Mouse (Mus musculus) R1 (cell line): ENCODE data around the gene Ndc1.
"Not testable (repeated sequence)": the region's sequence is repeated elsewhere in the genome, so short reads cannot be mapped to it uniquely, and the experiment has no call there.

Experiments
- DNase-seq: peaks from one replicate; pipeline ENCODE4 v3.0.0-alpha.2; 2018; ENCODE audit warnings: low read depth, low spot score

Gene Ndc1

DNA sequence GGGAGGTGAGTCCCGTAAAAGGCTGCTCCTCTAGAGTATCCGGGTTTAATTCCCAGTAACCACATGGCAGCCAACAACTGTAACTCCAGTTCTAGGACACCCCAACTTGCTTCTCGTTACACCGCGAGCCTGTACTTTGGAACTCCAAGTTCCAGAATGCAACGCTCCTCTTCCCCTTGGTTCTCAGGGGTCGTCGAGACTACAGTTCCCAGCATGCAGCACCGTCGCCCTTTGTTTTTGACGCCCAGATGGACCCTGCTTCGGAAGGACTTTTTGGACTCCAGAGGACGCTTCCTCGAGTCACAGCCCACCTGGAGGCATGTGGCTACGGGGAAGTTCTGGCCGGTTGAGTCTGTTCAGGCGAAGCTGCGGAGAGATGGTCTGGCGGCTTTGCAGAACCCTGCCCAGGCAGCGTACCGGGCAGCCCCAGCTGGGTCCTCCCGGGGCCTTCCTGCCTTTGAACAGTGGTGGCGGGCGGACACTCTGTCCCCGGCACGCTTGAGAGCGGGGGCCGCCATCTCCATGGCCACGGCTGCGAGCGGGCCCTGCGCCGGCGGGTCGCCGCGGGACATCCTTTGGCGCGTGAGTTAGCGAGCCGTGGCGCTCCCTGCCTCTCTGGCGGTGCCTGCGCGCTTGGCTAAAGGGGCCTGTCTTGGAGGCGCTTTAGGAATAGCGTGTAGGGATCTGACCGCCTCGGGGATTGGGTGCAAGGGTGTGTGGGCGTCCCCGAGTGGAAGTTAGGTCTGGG, at the start of gene Ndc1:
TSS of gene Ndc1 (plus strand) at position 218 of the 748 bp plus-strand sequence.
- peak; percentile 95 for DNase-seq

DNA sequence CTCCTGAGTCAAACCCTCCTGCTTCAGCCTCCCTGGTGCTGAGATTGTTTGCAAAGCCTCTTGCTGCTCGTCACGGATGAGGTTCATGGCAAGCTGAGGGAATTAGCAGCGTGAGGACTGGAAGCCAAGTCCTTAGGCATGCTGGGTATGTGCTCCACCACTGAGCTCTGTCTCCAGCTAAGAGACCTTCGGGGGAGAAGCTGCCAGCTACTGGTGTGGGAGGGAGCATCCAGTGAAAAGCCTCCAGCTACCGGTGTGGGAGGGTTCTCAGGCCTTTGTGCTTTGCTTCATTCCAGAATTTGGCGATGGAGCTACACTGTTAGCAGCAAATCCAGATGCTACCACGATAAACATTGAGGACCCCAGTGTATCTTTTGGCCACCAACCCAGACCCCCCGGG, 48.9 kb upstream of the Ndc1 start:
- no peak for DNase-seq

DNA sequence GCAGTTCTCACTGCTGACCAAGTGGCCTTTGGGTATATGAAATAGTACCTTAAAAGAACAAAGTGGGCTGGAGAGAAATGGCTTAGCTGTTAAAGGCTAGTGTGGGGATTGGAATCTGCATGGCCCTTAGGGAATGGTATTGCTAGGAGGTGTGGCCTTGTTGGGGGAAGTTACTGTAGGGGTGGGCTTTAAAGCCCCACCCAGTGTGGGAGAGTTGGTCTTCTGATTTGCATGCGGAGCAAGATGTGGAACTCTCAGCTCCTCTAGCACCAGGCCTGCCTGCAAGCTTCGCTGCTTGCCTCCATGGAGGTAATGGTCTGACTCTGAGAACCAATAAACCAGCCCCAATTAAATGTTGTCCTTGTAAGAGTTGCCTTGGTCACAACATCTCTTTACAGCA, 46.5 kb upstream of the Ndc1 start:
- peak; percentile 39 for DNase-seq

DNA sequence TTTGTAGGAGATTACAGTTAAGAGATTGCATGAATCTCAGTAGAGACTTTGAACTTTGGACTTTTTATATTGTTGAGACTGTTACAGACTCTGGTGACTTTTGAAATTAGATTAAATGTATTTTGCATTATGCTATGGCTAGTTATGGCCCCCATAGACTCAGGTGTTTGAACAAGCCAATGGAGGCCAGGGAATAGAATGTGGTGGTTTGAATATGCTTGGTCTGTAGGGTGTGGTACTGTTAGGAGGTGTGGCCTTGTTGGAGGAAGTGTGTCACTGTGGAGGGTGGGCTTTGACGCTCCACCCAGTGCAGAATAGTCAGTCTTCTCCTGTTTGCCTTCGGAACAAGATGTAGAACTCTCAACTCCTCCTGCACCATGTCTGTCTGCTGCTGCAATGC, 44.5 kb upstream of the Ndc1 start:
- DNase-seq = no peak

DNA sequence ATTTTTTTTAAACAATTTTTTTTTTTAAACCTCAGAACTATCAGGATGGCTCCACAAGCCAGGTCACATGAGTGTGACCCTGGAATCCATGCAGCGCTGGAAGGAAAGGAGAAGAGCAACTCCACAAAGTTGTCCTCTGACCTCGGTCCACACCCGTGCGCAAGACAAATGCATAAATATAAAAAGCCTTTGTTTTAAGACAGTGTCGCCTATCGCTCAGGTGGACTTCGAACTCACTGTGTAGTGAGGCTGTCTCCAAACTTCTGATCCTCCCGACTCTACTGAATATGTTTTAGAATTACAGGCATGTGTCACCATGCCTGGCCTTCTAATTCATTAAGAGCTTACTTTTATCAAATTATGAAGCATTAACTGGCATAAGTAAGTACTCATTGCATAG, 39.1 kb upstream of the Ndc1 start:
- DNase-seq = no peak

DNA sequence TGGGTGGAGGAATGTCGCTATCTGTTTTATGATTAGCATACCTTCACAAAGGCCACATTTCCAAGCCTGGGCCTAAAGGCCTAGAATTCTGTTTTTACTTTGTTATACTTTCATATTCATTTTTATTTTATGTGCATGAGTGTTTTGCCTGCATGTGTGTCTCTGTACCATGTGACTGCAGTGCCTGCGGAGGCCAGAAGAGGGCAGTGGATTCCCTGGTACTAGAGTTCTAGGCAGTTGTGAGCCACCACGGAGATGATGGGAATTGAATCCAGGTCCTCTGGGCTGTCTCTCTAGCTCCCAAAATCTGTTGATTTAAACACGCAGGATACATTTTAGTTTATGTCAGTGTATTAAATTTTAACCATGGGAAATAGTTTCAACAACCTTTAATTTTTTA, 34.1 kb upstream of the Ndc1 start:
- DNase-seq = peak; percentile 53

- peak; percentile 36 for DNase-seq
Observed at GRCm38 (mm10) chr4:107336356-107336755, 31.2 kb upstream of the Ndc1 start.

- no peak for DNase-seq
Observed at GRCm38 (mm10) chr4:107337455-107337854, 30.1 kb upstream of the Ndc1 start.

DNA sequence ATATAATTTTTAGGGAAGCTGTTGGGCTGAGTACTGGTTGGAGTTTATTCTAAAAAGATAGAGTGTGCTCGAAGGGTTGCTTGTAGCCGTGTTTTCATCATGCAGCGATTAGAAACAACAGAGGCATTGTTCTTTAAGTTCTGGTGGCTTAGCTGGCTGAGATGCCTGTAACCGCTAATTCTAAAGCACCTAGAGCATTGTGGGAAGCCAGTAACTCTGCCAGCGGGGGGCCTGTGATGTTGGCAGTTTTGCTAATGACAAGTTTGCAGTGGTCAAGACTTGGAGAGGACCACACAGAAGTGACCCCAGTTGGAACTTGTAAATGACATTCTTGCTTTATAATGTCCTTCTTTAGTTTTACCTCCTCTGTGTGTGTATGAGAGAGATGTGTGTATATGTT, 26.2 kb upstream of the Ndc1 start:
- no peak for DNase-seq

GRCm38 (mm10) chr4:107344612-107345011, 23.0 kb upstream of the Ndc1 start:
- DNase-seq = no peak

DNA sequence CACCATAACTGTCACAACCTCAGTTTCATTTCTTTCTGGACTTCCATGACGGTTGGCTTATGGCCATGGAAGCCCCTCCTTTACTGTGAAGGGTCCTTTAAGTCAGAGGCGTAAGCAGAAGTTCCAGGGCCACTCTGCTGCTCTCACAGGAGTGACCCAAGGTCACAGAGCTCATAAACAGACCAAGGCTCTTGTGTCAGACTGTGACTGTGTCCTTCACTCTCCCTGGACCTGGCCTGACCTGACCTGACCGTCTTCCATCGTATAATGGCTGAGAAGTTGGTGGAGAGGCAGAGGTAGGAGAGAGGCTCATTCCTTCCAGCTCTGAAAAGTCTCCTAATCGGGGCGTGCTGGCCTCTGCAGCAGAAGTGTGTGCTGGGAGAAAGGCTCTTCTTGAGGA, 20.4 kb upstream of the Ndc1 start:
- no peak for DNase-seq

DNA sequence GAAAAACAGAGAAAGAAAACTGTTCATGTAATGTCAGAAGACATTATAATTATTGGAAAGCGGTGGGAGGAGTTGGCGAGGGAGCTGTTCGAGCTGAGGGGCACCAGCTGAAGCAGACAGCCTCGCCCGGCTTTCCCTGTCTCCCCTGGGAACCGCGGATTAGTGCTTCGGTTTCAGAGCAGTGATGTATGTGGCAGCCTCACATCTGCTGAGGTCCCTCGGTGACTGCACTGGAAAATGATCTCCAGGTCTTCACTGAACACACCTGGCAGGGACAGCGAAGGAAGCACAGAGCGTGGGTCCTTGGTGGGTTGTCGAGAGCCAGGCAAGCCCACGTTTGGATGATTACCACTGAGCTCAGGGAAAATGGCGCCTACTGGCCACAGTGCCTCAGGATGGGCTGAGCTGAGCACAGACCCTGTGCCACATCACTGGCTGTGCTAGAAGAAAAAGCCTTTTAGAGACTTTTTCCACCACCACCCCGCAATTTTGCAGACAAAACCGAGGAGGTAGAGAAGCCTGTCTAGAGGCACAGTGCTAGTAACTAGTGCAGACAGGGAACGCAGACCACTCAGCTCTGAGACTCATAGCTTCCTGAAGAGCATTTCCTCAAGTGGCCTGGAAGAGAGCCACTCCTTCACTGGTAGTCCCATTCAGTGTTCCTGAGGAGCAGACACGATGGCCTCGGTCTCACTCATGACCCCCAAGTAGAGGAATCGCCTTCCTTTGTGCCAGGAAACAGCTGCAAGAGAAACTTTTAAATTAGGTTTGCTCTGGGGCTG, 18.9 kb upstream of the Ndc1 start:
- no peak for DNase-seq

- DNase-seq = peak; percentile 26
Observed at GRCm38 (mm10) chr4:107349311-107350008, 18.1 kb upstream of the Ndc1 start.

DNA sequence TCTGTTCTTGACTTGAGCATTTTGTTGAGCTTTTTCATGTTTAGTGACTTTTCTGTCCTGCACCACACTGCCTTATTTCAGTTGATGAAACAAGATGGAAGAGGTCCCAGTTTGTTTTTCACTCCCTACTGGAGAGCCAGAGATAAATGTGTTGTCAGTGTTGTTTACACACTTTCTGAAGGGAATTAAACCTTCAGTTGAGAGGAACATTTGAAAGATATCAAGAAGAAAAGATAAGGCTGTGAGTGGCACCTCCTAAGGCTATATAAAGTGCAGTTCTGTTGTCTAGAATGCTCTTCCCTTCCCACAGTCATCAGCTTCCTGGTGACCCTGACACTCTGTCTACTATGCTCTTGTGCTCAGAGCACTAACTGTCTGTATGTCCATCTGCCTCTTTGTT, 16.2 kb upstream of the Ndc1 start:
- DNase-seq = no peak

GRCm38 (mm10) chr4:107353612-107354011, 14.0 kb upstream of the Ndc1 start:
- no peak for DNase-seq

DNA sequence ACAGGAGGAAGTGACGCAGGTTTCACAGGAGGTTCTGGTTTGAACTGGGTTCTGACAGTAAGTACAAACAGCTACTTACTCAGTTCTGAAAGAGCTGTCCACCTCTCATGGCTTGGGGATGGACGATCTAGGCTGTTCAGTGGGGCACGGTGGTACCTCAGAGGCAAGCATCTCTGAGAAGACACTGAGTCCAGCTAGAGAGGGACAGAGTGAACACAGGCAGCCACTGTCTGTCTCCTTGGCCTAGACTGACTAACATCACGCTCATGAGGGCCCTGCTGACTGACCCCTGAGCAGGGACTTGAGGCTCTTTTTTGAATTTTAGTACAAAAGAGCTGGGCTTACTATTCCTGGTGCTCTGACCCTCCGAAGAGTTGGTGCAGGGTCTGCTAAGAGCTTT, 13.5 kb upstream of the Ndc1 start:
- DNase-seq = no peak

GRCm38 (mm10) chr4:107354543-107354942, 13.0 kb upstream of the Ndc1 start:
- no peak for DNase-seq

DNA sequence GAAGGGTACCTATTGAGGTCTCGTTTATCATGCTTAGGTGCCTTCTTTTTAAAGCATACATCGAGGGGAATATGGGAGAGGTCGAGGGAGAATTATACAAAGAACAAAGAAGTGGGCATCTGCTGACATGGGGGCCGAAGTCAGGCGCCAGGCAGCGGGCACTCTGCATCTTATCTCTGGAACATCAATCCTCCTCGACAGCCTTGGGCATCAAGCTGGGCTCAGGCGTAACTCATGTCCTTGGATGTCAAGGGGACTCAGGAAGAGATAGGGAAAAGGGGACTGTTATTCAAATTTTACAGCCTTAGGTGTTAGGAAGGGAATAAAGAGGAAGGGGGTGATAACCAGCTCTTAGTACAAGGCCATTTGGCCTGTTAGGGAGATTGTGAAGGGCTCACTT, 10.4 kb upstream of the Ndc1 start:
- DNase-seq = not testable (repeated sequence)

- no peak for DNase-seq
Observed at GRCm38 (mm10) chr4:107358460-107358859, 9.1 kb upstream of the Ndc1 start.

DNA sequence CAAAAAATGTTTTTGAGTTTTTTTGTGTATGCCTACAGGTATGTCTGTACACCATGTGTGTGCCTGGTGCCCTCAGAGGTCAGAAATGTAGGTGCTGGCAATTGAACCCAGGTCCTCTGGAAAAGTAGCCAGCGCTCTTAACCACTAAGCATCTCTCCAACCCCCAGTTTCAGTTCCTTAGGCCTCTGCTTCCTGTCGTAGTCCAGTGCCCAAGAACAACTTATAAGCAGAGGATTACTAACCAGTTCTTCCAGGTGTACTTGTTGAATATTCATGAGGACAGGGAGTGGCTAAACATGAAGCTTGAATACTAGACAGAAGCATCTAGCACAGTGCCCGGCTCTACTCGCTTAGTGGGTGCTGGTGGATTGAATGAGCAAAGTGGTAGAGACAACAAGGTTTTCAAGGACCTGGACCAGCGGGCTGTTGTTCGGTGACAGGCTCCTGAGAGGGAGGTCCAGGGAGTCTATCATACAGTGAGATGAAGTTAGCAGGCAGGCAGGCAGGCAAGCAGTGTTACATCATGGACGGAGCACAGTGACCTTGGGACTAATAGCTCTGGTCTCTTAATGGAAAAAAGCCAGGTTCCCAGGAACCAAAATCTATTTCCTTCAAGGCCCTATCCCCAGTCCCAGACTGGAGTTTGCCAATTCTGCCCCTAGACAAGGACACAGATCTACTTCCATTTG, 7.0 kb upstream of the Ndc1 start:
- peak; percentile 45 for DNase-seq

- DNase-seq = peak; percentile 69
Observed at GRCm38 (mm10) chr4:107362755-107363154, 4.8 kb upstream of the Ndc1 start.

- peak; percentile 57 for DNase-seq
Observed at GRCm38 (mm10) chr4:107363573-107363972, 4.0 kb upstream of the Ndc1 start.
